Mouse (Mus musculus): ENCODE data around the gene Hamp2.

DNA sequence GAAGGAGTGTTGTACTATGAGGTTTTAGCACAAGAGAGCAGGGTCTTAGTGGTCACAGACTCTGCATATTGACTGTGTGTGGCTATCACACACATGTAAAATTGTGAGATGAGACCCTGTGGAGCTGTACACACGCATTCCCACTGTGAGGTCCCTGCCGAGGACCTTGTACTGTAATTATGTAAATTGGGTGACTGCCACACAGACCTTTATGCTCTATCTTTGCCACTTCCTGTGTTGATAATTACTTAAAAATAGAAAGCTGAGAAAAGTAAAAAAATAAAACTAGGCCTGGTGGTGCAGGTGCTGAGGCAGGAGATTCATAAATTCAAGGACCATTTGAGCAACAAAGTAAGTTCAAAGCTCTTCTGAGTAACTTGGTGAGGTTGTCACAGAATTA, 33.8 kb downstream of the Hamp2 start:
- TF ChIP-seq CTCF (IDR thresholded peaks at IDR 0.05; ENCODE audit: low read depth, low read length) (no peak), POLR2A (IDR thresholded peaks at IDR 0.05; ENCODE audit: insufficient read depth, low read length) (no peak)

All from ES-Bruce4 (cell line).